Mouse (Mus musculus): Measurements from ENCODE around the gene Chrne.

GRCm38 (mm10) chr11:70606717-70607116 is 12.3 kb downstream of the Chrne start:
- no peak for TF ChIP-seq POLR2A (IDR thresholded peaks at IDR 0.05; ENCODE audit: borderline replicate concordance, insufficient read depth, low read length)
- no peak for TF ChIP-seq CTCF (IDR thresholded peaks at IDR 0.05; ENCODE audit: borderline replicate concordance, insufficient read depth, low read depth, low read length)

Measured in cerebellum, adult 2 months (tissue).